Mouse (Mus musculus) brain, embryonic 14.5 days (tissue): ENCODE data around the gene Mlxipl. TPM values are rescaled to one million over a fixed set of nuclear protein-coding genes. Genes with fewer than 3 reads are reported as not detected.

Experiments used
- DNase-seq: peaks from one replicate; pipeline ENCODE4 v3.0.0-alpha.2; 2011; ENCODE audit warnings: low read depth
- CTCF ChIP-seq: fragments of 200-500 bp; IDR thresholded peaks from 2 replicates; pipeline ENCODE4 v1.5.1; 2012; ENCODE audit warnings: inconsistent platforms, mild to moderate bottlenecking, moderate library complexity, borderline replicate concordance; ENCODE audit not compliant: insufficient read depth, insufficient read length; ENCODE audit errors: extremely low read depth
- POLR2A ChIP-seq: fragments of 200-500 bp; IDR thresholded peaks from 2 replicates; pipeline ENCODE4 v1.6.1; 2012; ENCODE audit warnings: mild to moderate bottlenecking, inconsistent platforms, borderline replicate concordance; ENCODE audit not compliant: poor library complexity, insufficient read depth, insufficient read length, severe bottlenecking; ENCODE audit errors: extremely low read depth
- polyA plus RNA-seq: library from polyadenylated mRNA; depleted of rRNA; stranded (reverse); fragments of >200 nt; gene quantifications from 2 replicates; pipeline ENCODE4 v1.2.3, GENCODE M21; 2012

The Mlxipl gene
- polyA plus RNA-seq, 1 experiment: 1.8 TPM

DNA sequence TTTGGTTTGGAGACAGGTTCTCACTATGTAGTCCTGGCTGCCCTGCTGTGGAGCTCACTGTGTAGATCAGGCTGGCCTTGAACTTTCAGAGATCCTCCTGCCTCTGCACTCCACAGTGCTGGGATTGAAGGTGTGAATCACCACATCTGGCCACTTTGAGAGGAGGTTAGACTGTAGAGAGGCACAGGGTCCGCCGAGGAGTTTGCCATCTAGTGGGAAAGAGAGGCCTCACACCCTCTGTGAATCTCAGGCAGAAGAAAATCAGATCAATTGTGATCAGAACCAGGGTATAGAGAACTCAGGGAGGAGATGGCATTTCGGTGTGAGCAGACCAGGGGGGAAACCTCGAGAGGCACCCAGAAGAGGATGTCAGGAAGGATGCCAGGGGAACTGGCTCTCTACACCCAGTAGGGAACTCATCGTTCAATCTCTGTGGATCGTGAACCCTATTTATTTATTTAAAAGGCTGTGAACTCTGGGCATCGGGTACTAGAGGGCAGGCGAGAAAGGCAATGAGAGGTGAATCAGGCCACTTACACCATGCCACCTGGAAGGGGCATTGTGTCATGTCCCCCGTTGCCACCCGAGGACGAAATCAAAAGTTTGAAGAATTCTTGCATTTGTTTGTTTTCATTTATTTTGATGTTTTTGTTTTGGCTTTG is 14.4 kb downstream of the Mlxipl start:
- TF ChIP-seq POLR2A (no peak), CTCF (peak; percentile 54; the same call in 1 of the 2 replicates)

DNA sequence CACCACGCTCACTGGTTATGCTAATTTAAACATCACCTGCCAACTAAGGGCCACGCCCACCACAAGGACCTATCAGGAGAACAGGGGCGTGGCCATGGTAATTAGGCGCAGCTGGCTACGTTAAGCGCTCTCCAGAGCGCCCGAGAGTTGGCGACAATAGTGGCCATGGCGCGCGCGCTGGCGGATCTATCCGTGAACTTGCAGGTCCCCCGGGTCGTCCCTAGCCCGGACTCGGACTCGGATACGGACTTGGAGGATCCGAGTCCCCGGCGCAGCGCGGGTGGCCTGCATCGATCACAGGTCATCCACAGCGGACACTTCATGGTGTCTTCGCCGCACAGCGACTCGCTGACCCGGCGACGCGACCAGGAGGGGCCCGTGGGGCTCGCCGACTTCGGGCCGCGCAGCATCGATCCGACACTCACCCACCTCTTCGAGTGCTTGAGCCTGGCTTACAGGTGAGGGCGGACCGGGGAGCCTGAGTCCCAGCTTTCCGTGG is 17.1 kb downstream of the Mlxipl start:
- TF ChIP-seq CTCF (no peak), POLR2A (peak; percentile 32; the same call in 1 of the 2 replicates)
- peak; percentile 96 for DNase-seq

More for the DNA sequence above, 14.4 kb downstream of the Mlxipl start:
- peak; percentile 4 for DNase-seq

DNA sequence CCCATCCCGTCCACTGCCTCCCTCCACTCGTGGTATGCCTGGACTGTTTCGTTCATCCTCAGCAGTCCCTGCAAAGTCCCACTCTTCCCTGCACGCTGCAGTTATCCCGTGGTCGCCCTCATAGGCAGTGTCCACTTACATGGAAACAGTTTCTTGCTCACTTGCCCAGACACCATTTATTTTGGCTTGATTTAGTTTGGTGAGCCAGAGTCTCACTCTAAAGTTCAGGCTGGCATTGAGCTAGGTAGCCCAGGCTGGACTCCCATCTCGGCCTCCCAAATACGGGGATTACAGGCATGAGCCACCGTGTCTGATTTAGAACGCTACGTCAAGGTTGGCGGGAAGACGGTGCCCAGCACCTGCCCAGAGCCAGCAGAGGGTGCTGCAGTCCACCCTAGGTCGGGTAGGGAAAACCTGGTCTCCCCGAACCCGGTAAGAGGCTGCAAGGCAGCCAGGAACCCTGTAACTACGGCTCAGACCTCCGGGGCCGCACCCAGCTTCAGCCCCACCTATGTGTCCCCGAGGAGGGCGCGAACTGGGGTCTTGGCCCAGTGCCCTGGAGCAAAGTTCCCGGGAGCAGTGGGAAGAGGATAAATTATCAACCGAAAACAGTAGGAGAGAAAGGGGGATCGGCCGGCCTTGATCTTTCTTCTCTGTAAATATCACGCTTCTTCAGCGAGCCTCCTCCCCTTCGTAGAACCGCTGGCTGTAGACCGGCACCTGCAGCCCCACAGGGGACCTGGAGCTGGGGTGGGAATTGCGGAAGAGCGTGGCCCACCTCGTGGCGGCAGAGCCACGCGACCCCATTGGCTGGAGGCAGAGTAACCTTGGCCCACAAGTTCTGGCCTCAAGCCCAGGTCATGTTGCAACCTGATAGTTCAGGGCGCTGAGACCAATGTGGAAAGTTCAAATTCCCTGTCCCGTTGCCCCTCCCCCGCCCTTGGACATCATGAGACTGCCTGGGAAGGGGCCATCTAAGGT is 18.1 kb downstream of the Mlxipl start:
- TF ChIP-seq POLR2A (no peak), CTCF (peak; percentile 64)
- DNase-seq: peak; percentile 62

DNA sequence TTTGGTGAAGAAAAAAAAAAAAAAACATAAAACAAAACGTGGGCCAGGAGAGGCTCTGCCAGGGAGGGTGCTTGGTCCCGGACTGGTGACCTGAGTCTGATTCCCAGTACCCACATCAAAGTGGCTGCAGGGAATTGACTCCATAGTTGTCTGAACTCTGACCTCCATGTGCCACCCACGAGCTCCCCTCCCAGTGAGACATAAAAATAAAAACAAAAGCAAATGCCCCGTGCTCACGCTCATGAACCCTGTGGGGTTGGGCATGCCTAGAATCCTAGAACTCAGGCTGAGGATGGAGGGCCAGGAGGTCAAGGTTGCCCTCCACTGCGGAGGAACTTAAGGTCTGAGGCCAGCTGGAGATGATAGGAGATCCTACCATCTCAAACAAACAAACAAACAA is 19.3 kb downstream of the Mlxipl start:
- no peak for TF ChIP-seq CTCF
- TF ChIP-seq POLR2A: no peak
- no peak for DNase-seq

DNA sequence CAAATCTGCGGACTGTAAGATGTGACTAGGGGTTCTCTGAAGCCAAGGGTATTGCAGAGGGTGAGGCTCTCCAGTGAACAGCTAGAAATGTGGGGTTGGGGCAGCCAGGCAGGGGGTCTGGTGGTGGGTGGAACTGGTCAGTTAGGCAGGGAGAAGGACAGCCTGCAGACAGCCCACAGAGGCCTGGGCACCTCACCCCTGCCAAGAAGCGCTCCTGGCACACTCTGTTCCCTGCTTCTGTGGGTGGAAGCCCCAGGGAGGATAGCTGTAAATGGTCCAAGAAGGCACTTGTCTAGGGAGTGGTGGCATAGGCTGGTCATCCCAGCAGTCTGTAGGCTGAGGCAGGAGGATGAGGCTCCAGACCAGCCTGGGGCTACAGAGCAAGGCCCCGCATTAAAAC is 19.7 kb downstream of the Mlxipl start:
- TF ChIP-seq POLR2A (no peak), CTCF (no peak)
- DNase-seq: no peak

DNA sequence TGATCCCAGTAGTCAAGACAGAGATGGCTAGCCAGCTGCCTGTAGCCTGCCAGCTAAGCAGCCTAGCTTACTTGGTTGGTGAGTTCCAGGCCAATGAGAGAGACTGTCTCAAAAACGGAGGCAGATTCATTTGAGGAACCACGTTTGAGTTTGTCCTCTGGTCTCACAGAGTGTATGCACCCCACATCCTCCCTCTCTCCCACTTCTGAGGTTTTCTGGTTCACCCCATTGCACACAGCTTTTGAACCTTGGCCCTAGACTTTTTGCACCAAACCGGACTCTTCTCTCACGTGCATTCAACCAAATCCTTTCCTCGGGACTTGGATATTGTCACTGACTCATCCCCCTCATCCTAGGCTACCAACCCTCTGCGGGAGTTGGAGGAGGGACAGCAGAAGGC is 20.3 kb downstream of the Mlxipl start:
- TF ChIP-seq CTCF: no peak
- TF ChIP-seq POLR2A: no peak
- no peak for DNase-seq

DNA sequence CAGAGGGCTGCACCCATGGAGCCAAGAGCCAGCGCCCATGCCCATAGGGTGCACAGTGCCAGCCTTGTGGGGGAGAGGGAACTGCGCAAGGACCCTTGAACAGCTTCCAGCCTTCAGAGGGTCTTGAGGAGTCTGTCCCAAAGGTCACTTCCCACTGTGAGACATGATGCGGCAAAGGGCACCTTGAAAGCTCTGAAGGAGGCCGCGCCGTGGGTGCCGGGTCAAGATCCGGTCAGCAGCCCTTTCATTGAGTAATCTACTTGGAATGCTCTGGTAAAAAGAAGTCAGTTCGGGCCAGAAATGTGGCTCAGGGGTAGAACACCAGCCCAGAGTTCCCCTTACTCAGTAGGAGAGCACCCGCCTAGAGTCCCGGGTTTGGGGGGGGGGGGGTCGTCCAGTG is 24.1 kb downstream of the Mlxipl start:
- DNase-seq: no peak
- TF ChIP-seq POLR2A: no peak
- TF ChIP-seq CTCF: no peak

DNA sequence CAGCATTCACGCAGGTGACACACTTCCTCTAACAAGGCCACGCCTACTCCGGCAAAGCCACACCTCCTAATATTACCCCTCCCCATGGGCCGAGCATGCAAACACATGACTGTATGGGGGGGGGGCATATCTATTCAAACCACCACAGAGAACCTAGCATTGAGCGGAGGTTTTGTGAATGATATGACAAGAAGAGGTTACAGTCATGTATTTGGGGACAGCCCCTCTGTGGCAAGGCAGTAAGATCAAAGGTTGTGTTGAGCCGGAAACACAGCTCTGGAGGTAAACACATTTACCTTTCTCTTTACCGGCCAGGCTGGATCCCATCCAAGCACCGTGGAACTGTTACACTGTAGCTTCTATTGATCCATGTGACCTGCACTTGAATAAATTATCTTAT is 25.6 kb downstream of the Mlxipl start:
- DNase-seq: no peak
- no peak for TF ChIP-seq CTCF
- no peak for TF ChIP-seq POLR2A

DNA sequence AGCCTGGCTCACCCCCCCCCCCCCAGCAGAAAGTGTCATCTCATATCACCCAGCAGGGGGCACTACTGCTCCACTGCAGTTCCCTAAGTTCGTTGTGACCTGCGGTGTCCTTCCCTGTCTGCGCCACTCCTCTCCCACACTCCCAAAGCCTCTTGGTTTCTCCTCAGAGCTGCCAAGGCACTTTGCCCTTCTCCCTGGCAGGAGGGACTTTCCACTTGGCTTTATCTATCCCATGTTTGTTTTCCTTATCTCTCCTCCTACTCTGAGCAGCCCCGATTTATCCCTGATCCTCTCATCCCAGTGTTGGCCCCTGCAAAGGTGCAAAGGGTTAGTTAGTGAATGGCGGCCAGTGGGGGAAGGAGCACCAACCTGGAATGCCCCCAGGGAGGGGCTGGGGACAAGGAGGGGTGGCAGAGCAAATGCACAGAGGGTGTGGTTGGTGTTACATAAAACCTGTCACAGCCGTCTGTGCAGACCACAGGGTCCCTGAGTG is 28.9 kb downstream of the Mlxipl start:
- DNase-seq: peak; percentile 69
- TF ChIP-seq CTCF (peak; percentile 73), POLR2A (no peak)

DNA sequence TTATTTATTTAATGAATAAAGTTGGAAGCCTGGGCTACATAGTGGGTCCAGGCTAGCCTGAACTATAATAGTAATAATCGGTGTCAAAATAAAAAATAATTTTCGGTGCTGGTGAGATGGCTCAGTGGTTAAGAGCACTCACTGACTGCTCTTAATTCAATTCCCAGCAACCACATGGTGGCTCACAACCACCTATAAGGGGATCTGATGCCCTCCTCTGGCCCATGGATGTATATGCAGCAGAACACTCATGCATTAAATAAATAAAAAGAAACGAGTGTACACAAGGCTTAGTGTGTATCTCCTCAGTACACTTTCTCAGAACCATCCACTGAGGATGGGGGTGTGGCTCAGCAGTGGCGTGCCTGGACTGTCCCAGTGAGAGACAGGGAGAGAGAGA is 31.1 kb downstream of the Mlxipl start:
- peak; percentile 3 for DNase-seq
- TF ChIP-seq POLR2A (no peak), CTCF (no peak)

DNA sequence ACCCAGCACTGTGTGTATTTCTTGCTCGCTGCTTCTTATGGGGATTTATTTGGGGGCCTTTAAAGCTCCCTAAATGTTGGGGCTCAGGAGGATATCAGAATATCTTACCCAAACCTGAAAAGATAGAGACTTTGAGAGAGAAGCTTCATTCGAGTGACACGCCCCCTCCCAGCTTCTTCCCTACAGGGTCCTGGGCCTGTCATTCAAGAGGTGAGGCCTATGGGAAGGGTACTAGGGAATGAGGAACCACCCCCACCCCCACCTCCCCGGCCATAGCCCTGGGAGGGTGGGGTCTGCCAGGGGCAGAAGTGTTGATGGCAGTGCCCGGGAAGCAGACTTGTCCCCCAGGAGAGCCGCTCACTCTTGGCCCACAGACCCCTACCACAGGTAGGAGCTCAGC is 36.4 kb downstream of the Mlxipl start:
- DNase-seq: no peak
- TF ChIP-seq CTCF: no peak
- TF ChIP-seq POLR2A: no peak
